Mouse (Mus musculus): ENCODE data around the gene Uqcc1.
"Not testable (repeated sequence)": the region's sequence is repeated elsewhere in the genome, so short reads cannot be mapped to it uniquely, and the experiment has no call there.

The Uqcc1 gene

DNA sequence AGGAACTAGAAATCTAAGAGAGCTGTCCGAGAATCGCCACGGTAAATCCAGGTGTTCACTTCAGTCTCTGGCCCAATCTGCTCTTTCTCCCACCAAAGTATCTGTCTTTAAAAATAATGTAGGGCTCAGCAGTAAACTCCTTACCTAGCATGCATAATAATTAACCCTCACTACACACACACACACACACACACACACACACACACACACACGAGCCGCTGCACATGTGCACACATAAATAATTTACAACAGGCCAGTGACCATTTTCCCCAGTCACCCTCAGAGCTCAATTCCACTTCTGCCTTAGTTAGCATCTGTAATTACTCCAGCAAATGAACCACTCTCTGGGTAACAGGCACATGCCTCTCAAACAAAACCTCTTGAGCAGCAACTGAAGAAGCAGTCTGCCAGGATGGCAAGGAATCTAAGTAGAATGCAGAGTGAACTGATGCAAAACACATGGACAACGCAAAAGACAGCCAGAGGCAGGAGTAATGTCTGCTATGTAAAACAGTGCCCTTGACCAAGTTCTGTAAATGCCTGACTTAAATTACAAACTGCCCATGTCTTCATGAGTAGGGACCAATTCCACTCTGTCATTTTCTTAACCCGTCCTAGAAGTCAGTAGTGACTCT lies 1.3 kb downstream of the Uqcc1 start:
- no peak for DNase-seq (ENCODE audit: low spot score)

DNA sequence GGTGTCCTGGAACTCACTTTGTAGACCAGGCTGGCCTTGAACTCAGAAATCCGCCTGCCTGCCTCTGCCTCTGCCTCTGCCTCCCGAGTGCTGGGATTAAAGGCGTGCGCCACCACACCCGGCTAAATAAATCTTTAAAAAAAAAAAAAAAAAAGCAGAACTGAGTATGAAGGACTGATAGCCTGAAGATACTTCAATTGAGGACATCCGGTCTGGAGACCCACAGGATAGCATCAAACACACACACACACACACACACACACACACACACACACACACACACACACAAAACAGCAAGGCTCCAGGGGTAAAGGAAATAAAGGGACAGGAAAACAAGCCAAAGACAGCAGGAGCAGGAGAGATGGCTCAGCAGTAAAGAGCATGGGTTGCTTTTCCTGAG lies 4.9 kb downstream of the Uqcc1 start:
- not testable (repeated sequence) for DNase-seq (ENCODE audit: low spot score)

DNA sequence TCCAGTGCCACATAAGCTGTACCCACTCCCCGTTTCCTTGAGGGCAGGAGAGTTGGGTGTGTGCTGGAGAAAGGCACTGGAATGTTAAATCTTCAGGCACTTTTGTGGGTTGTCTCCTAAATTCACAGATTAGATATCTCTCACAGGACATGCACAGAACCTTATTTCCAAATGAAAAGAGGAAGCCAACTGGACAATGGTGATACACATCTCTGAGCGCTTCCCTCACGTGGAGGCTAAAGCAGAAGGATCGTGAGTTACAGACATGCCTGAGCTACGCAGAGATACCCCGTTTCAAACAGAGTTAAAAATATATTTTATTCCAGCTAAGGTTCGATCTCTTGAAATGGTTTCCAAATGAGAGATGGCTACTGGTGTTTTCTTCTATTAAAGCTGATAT lies 7.0 kb downstream of the Uqcc1 start:
- DNase-seq (ENCODE audit: low spot score), result no peak

DNA sequence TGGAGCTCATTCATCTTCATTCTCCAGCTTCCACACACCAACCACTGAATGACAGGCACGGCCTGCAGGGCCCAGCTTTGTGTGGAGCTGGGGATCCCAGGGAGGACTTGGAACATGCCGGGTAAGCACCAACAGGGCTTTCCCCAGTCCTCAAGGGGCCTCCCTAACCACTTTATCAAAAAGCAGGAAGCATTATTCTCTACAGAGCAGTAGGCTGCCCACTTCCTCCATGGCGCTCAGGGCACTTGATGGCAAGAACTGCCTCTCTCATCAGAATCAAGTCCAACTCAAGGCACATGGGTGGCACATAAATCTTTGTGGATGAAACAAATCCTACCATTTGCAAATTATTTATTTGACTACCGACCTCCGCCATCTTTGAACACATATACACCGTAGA lies 15.4 kb downstream of the Uqcc1 start:
- no peak for DNase-seq (ENCODE audit: low spot score)

DNA sequence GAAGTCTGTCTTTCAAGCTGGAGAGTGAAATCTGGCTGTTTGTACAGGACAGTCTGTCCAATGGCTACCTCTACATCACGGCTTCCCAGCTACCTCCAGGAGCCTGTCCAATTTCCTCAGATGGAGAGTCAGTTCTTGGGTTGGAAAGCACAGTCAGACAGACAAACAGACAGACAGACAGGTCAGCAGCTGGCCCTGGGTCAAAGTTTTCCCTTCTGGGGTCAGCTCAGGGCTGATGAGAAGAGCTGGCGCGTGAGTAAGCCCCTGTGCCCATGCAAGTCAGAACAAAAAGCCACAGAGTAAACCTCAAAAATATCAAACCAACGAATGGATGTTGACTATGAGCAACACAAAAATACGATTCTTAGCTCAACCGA lies 26.5 kb downstream of the Uqcc1 start:
- no peak for DNase-seq (ENCODE audit: low spot score)

DNA sequence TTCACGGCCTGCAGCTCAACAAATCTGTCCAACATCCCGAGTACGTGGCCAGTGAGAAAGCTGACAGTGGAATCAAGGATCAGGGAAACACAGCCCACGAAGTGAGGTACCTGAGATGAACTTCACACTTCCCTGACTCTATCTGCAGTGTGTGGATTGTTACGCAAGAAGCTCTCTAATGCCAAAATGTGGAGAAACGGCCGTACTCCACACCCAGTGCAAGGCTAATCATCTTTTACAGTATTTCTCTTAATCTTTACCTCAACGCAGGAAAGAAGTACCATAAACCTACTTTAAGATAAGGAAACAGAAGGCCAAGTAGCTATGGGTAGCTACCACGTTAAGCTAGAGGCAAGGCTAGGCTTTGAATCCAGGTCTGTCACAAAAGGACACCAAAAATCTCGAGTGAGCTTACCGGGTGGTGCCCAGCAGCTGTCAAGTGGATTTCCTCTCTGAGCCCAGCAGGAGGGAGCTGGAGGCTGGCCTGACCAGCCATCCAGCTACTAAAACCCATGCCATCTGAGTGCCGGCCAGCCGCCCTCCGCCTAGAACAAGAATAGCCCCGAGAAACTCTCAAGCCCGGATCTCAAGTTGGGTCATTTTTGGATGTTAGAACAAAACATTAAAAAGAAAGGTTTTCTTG lies 27.0 kb downstream of the Uqcc1 start:
- DNase-seq (ENCODE audit: low spot score), result no peak

DNA sequence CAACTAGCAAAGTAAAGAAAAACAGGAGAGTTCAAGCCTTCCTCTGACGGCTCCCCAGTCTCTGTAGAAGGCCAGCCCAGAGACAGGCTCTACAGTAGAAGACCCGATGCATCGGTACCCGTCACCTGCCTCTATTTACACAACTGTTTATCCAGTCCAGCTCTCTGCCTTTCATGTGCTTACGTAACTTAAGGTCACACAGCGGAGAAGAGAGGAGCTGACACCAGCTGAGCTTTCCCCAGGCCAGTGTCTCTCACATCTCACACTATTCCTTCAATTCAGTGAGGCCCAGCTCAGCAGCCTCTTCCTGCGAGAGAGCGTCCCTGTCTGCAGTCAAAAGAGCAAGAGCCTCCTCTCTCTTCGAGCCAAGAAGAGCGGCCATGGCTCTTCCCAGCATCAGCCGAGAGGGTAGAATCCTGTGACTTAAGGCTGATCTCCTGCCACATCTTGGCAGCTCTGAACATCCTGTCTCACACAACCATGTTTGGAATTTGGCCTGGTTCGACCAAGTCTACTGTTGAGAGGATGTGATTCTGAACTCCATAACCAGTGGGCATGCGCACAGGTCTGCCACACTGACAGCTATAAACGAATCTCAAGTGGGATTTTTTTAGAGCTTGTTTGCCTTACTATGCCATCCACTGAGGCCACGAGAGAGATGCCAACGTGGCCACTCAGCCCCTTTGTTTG lies 34.9 kb downstream of the Uqcc1 start:
- DNase-seq (ENCODE audit: low spot score), result no peak

DNA sequence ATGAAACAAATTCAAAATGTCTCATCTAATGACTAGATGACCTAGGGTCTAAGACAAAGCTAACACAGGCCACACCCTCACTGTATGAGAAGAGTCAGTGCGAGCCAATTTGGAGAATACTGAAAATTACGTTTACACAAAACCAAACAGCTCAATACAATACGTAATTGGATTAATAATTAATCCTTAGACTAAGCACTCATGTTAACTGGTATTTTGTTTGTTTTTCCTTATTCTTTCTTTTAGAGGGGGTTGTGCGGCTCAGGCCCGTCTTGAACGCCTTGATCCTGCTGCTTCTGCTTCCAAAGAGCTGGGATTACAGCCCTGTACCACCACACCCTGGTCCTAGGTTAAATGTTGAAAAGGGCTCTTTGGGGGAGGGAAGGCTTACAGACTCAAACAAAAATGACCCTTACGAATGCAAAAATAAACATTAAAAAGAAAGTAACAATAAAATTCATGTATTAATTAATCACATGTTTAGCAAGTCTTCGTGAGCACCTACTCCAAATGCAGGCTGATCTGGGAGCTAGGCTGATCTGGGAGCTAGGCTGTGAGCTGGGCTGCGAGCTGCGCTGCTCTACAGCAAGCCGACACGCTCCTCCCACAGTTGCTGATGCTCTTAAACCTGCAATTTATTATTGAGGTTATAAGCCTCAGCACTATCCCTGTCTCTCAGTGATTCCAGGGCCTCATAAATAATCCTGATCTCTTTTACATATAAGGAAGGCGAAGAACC lies 35.6 kb downstream of the Uqcc1 start:
- DNase-seq (ENCODE audit: low spot score), result no peak

DNA sequence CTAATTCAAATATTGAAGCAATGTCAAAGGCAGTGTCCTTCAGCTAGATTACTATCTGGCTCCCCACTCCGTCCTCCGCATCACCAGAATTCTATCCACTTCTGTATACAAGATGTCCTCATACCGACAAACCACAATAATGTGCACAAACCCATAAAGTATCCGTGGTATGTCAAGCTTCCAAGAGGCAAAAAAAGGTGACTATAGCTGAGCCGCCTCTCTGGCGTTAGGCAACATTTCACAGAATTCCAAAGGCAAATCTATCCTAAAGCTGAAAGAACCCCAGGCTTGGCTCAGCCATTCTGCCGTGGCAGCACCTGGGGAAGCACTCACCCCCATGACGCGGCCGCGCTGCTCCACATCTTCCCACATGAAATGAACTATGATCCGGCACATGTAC lies 43.3 kb downstream of the Uqcc1 start:
- DNase-seq (ENCODE audit: low spot score), result no peak

DNA sequence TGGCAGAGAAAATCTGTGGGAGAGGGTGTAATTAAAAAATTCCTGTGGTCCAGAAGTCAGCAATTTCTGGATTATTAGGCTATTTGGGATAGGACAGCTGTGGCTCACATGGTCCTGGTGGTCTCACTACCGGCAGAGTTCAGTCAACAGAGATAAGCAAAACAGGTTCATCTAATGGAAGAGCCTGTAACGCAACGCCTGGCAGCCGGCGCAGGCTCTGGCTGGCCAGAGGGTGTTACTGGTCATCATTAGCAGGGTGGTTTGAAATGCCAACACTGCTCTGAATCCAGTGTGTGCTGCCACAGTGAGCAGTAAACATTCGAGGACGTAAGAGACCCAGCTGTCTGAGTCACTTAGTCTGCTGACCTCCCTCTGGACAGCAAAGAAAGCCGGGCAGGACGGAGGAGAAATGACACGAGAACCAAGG lies 44.8 kb downstream of the Uqcc1 start:
- no peak for DNase-seq (ENCODE audit: low spot score)

DNA sequence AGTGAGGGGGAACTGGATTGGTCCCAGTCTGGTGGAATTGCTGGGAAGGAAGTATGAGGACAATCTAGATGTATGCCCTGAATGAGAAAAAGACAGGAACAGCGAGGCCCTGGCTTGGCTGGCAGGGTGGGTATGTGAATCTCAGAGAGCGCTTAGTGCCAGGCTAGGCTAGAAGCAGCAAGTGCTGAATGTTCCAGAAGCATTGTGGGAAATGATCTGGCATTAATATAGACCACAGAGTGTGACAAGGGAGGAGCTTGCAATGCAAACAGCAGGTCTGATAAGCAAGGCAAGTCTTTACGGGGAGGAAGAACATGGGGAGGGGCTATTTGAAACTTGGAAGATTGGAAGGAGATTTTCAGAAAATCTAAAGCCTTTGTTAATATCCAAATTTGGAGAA lies 48.0 kb downstream of the Uqcc1 start:
- DNase-seq (ENCODE audit: low spot score), result no peak

DNA sequence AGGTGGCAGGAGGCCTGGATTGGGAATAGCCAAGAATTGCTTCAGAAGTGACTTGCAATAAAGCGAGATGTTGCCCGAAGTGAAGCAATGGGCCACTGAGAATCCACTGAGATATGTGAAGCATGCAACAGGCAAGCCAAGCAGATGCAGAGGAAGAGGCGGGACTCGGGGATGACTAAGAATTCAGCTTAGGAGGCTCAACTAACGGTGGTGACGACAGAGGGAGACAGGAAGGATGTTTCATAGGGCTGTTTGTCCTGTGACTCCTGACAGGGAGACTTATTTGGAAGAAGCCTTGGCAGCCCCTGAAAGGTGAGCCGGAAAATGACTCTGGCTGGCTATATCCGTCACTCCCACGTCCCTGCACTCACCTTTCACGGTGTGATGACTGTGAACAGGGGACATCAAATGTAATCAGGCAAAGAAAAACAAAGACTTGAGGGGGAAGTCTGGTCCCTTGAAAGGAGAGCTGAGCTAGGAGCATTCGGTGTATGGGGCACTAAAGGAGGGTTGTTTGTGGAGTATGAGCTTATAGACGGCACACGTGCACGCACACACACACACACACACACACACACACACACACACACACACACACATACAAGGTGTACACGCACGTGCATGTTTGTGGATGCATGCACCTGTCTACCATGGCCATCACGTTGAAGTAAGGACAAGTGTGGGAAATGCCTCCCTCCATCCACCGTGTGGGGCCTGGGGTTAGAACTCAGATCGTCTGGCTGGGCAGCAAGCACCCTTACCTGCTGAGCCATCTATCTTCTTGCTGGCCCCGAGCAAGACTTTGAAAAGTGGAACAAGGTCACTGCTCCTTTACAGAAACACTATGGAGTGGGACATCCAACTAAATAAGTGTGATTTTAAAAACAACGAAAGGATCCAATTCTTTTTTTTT lies 50.9 kb downstream of the Uqcc1 start:
- DNase-seq (ENCODE audit: low spot score), result no peak

DNA sequence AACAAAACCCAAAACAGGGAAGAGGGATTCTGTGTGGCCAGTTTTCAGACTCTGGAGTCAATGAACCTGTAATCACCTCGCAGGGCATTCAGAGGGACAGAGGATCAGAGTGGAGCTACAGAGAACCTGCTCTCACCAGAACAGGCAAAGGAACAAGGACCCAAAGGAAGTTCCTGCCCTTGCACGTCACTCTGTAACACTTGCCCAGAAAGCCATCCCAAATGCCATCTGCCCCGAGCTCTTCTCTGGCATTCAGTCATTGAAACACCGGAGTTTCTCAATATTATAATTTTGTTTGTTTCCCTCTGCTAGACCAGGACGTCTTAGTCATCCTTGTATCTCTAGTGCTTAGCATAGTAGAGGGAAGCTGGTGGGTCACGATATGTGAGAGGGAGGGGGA lies 56.5 kb downstream of the Uqcc1 start:
- DNase-seq (ENCODE audit: low spot score), result no peak

DNA sequence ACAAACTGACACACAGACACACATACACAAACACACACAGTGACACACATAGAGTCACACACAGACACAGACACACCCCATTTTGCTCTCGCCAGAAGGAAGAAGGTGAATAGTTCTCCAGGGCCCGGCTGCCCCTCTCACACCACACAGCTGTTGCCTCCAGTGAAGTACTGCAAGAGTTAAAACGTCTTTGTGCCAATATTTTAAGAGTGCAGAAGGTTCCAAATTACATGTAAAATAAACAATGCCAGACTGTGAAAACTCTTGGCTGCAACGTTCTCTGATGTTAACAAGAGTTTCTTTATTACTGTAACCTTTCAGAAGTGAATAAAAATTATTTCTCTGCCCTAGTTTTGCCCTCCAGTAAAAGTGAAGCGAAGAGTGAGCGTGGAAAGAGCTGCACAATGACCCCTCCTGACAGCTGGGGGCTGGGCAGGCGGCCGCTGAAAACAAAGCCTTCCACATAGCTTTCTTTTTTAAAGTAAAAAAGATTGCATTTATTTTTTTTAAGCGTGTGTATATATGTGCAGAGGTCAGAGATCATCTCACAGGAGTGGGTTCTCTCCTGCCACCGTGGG lies 57.1 kb downstream of the Uqcc1 start:
- no peak for DNase-seq (ENCODE audit: low spot score)

DNA sequence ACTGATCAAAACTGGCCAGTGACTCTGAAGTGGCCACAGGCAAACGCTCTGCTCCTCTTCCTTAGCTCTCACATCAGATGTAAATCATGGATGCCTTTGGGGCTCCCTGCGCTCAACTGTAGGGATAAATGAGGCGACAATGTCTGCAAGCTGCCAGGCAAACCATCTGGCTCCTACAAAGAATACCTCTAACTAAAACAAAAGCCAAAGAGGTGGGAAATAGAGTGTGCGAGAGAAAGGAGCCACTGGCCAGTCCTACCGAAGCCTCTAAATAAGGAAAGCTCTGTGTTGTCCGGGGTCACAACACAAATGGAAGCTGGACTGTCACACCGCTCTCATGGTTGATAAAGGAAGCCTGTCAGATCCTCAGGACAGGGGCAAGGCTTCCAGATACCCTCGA lies 57.6 kb downstream of the Uqcc1 start:
- DNase-seq (ENCODE audit: low spot score), result no peak

DNA sequence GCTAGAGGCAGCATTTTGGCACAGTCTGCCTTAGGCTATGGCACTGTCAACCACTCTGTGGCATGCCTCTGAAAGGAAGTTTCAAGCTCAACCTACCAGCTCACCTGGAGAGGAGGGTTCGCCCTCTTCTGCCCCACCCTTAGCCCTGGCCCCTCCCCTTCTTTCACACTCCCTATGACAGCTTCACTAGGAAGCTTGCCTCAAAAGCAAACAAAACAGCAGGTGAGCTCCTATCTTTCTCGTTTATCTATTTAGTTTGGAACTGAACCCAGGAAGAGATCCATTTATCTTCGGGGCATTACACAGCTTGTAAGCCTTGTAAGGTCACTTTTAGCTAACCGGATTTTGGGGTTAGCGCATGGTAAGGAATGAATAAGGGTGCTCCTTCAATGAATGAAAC lies 60.3 kb downstream of the Uqcc1 start:
- DNase-seq (ENCODE audit: low spot score), result no peak

DNA sequence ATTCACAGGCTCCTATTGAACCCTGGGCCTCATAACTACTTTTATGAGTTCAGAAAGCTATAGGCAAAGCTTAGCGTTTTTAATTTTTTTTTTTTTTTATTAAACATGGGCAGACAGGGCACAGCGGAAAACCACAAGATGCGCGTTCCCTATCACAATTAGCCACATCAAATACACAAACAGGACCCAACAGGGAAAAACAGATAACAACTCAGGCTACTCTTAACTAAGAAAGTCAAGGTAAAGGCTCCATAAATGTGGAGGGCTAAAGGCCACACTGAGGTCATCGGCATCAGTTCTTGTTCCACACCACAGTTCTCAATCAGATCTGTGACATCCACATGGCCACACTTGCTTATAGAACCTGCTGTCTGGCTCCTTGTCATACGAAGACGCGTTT lies 61.8 kb downstream of the Uqcc1 start:
- no peak for DNase-seq (ENCODE audit: low spot score)

DNA sequence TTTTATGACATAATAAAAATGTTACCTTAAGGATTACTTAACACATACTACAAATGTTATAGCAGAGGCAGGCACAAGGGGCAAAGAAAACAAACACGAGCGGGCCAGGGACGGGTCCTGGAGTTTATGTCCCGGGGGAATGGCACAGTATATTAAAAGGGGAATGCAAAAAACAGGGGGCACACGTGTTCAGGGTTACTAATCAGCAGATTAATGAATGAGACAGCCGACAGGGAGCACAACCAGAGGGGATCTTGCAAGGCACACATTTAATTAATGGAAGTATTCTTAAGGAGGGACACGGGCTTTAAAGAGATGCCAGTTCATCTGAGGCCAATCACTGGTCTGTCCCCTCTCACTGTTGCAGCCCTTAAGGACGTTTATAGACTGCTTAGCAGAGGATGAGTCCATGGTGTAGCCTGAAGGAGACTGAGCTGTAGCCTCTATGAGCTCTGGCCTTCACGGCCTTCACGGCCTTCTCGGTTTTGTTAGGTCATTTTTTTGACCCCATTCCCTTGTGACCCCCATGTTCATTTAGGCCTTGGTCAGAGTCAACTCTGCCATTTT lies 66.7 kb downstream of the Uqcc1 start:
- no peak for DNase-seq (ENCODE audit: low spot score)

DNA sequence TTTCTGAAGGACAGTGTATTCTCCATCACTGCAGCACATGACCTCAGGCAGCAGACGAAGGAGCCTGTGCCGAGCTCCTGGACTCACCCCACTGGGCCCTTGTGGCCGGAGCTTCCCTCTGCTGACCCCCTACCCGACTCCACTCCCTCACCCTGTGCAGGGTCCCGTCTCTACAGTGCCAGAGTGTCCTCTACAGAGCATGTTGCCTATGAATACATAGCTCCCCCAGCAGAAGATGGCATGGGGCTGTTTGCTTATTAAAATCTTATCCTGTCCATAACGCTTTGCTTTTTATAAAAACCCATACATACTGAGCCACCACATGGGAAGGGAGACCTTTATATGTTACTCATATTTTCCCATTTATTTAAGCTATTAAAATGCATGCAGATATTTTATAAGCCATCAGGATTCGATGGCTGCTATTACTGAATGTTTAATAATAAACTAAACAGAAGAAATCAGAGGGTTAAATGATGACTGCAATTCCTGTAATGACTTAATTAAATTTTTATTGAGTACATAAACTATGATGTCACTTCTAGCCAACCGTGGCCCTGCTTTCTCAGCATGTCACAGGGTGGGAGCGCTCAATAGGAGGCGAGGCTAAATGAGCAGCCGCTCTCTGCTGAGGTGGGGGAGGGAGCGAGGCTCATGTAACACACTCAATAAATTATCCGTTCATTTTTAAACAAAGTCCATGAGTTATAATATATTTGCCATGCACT lies 67.4 kb downstream of the Uqcc1 start:
- no peak for DNase-seq (ENCODE audit: low spot score)

DNA sequence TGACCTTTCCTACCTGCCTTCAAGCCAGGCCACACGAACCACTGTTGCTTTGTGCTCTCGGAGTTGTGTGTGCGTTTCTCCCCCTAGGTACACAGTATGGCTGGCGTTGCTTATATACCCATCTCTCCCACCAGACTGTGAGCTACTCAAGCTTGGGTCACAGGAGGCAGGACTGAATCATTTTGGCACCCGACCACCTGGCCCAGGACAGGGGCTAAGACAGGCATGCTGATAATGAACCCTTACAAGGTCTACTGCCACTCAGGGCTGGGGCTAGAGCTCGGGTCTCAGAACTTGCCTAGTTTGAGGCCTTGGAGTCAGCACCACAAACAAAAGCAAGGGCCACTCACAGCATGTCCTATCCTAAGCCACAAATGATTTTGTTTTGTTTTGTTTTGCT lies 68.5 kb downstream of the Uqcc1 start:
- no peak for DNase-seq (ENCODE audit: low spot score)

DNA sequence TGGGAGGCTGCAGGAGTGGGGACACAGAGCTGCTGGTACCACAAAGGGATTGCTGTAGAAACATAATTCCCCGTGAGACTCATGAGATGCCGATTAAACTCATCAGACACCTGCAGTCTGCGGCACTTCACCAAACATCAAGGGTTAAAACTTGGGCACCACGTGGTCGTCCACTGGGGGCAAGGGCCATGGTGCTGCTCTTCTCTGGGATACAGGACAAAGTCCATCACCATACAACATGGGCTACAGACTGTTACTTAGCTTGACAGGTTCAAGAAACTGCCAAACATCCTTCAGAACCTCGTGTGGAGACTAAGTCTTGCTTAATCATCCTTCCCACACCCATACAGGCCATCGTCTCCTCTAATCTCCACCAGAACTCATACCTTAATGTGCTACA lies 70.0 kb downstream of the Uqcc1 start:
- no peak for DNase-seq (ENCODE audit: low spot score)

All from urinary bladder, postnatal 10 days (tissue).